Mouse (Mus musculus): ENCODE data around the gene 1700012P22Rik.

1700012P22Rik gene

GRCm38 (mm10) chr4:144438672-144439071 is at the start of gene 1700012P22Rik:
Gene 1700012P22Rik, minus strand, starts transcription at chr4:144438772.
- DNase-seq, result no peak

- DNase-seq, result no peak
These were observed 29.5 kb upstream of the 1700012P22Rik start for GRCm38 (mm10) chr4:144468091-144468490.

- DNase-seq, result no peak
These were observed 26.6 kb upstream of the 1700012P22Rik start for GRCm38 (mm10) chr4:144465206-144465605.

GRCm38 (mm10) chr4:144463656-144464055 is 25.1 kb upstream of the 1700012P22Rik start, which contains the start of gene Aadacl3:
Gene Aadacl3, minus strand, starts transcription at chr4:144463756.
- DNase-seq, result no peak

GRCm38 (mm10) chr4:144453217-144453616 is 14.6 kb upstream of the 1700012P22Rik start, which contains the start of gene Gm9944:
Gene Gm9944, minus strand, starts transcription at chr4:144453317.
- DNase-seq, result no peak

- DNase-seq, result no peak
These were observed 10.0 kb upstream of the 1700012P22Rik start for GRCm38 (mm10) chr4:144448546-144448945.

- DNase-seq, result no peak
These were observed 3.0 kb upstream of the 1700012P22Rik start for GRCm38 (mm10) chr4:144441582-144441981.

GRCm38 (mm10) chr4:144441095-144441494 is 2.5 kb upstream of the 1700012P22Rik start:
- no peak for DNase-seq

GRCm38 (mm10) chr4:144433216-144433615 is 5.4 kb downstream of the 1700012P22Rik start:
- DNase-seq, result no peak

GRCm38 (mm10) chr4:144430723-144431122 is 7.8 kb downstream of the 1700012P22Rik start:
- DNase-seq, result no peak

- DNase-seq, result no peak
These were observed 9.7 kb downstream of the 1700012P22Rik start for GRCm38 (mm10) chr4:144428868-144429267.

- no peak for DNase-seq
These were observed 14.0 kb downstream of the 1700012P22Rik start for GRCm38 (mm10) chr4:144424590-144424989.

GRCm38 (mm10) chr4:144420644-144421043 is 17.9 kb downstream of the 1700012P22Rik start:
- DNase-seq, result no peak

- DNase-seq, result no peak
These were observed 30.3 kb downstream of the 1700012P22Rik start, which contains the start of gene Pramef12 for GRCm38 (mm10) chr4:144408290-144408689. Gene Pramef12, minus strand, starts transcription at chr4:144408464.

GRCm38 (mm10) chr4:144406261-144406660 is 32.3 kb downstream of the 1700012P22Rik start:
- DNase-seq, result no peak

- no peak for DNase-seq
These were observed 34.0 kb downstream of the 1700012P22Rik start for GRCm38 (mm10) chr4:144404456-144405086.

GRCm38 (mm10) chr4:144402712-144403111 is 35.9 kb downstream of the 1700012P22Rik start:
- DNase-seq, result no peak

- DNase-seq, result no peak
These were observed 42.3 kb downstream of the 1700012P22Rik start for GRCm38 (mm10) chr4:144396316-144396715.

GRCm38 (mm10) chr4:144377911-144378310 is 60.7 kb downstream of the 1700012P22Rik start, which contains the start of gene Pramef20:
Gene Pramef20, minus strand, starts transcription at chr4:144377933.
- DNase-seq, result no peak
